Mouse (Mus musculus): ENCODE data around the gene Tgfbr3.

DNA sequence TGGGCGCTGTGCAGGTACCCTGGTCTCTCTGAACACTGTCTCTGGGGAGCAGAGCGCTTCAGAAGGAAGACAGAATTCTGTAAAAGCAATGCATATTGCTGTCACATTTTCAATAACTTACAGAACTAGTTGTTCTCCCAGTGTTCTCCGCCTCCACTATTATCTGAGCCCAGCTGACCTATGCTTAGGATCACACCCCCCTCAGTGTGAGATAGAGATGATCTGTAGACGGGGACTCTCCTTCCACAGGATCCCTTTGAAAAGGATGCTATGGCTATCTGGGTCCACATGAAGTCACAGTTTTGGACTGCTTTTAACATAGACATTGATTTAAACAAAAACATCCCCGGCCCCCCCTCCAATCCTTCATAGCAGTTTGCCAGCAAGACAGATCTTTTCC, 148.1 kb downstream of the Tgfbr3 start:
- TF ChIP-seq CTCF (IDR thresholded peaks at IDR 0.05; ENCODE audit: extremely low read depth, insufficient read depth, low read length), result no peak
- TF ChIP-seq POLR2A (IDR thresholded peaks at IDR 0.05; ENCODE audit: extremely low read depth, insufficient read depth, low read length), result no peak
